Mouse (Mus musculus) lung, embryonic 14.5 days (tissue): ENCODE data around the gene Zfp865. TPM values are rescaled to one million over a fixed set of nuclear protein-coding genes. Genes with fewer than 3 reads are reported as not detected.
"Not testable (repeated sequence)": the region's sequence is repeated elsewhere in the genome, so short reads cannot be mapped to it uniquely, and the experiment has no call there.

ENCODE experiments used
- ATAC-seq: fragments of 200-750 bp; cut with Nextera tagmentation; 2 replicates; pipeline ENCODE4 v1.8.0; 2017; ENCODE audit warnings: mild to moderate bottlenecking, moderate TSS enrichment, moderate library complexity; ENCODE audit not compliant: insufficient read depth
- DNase-seq: peaks from one replicate; pipeline ENCODE4 v3.0.0-alpha.2; 2015
- H3K27ac ChIP-seq: fragments of 300-500 bp; sonication (generic); 2 replicates; pipeline ENCODE4 v1.5.1; 2014; ENCODE audit warnings: low read depth, mild to moderate bottlenecking, moderate library complexity
- H3K27me3 ChIP-seq: fragments of 300-500 bp; sonication (generic); 2 replicates; pipeline ENCODE4 v1.6.1; 2014; ENCODE audit warnings: low read length, control low read depth; ENCODE audit not compliant: insufficient read depth
- H3K36me3 ChIP-seq: fragments of 300-500 bp; sonication (generic); 2 replicates; pipeline ENCODE4 v1.6.1; 2014; ENCODE audit warnings: control low read depth; ENCODE audit not compliant: insufficient read depth
- H3K4me1 ChIP-seq: fragments of 300-500 bp; sonication (generic); 2 replicates; pipeline ENCODE4 v1.6.1; 2014; ENCODE audit warnings: antibody characterized with exemption, control low read depth; ENCODE audit not compliant: insufficient read depth
- H3K4me2 ChIP-seq: fragments of 300-500 bp; sonication (generic); 2 replicates; pipeline ENCODE4 v1.6.1; 2014; ENCODE audit warnings: mild to moderate bottlenecking
- H3K4me3 ChIP-seq: fragments of 300-500 bp; sonication (generic); 2 replicates; pipeline ENCODE4 v1.5.1; 2014; ENCODE audit warnings: low read depth, low read length
- H3K9ac ChIP-seq: fragments of 300-500 bp; sonication (generic); 2 replicates; pipeline ENCODE4 v1.6.1; 2014
- H3K9me3 ChIP-seq: fragments of 300-500 bp; sonication (generic); 2 replicates; pipeline ENCODE4 v1.6.1; 2016; ENCODE audit warnings: low read depth, low read length, control low read depth
- CTCF ChIP-seq: IDR thresholded peaks from 2 replicates; pipeline ENCODE4 v1.5.1; 2016; ENCODE audit warnings: antibody characterized with exemption, low read depth
- WGBS: fragments of 180-500 bp; shearing (Covaris S2); extraction: QIAGEN DNeasy Blood & Tissue Kit; methylation state at CpG from one replicate; pipeline ENCODE4 v1.1.7; 2014; 5-methylcytosine and 5-hydroxymethylcytosine counted together
- polyA plus RNA-seq: library from polyadenylated mRNA; unstranded; fragments of >200 nt; fragmentation: Nextera tagmentation; extraction: Ambion mirVana; gene quantifications from 2 replicates; pipeline ENCODE4 v1.2.1, GENCODE M21; 2014

Gene Zfp865
- polyA plus RNA-seq, 1 experiment from 2014 or later, result 7.4 TPM

DNA sequence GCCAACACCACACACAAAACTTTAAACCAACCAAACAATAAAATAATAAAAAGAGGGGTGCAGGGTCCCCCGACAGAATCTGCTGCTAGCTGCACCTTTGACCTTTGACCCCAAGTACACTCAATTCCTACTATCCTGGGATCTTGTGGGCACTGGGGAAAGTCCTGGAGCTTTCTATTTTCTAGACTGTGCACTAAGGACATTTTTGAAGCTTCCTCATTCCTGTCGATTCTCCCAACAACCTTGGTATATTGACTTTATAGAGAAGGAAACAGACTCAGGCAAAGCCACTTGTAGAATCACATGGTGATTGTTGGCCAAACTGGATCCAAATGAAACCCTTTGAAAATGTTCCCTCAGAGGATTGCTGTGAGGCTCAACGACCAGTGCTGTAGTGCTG is 4.1 kb upstream of the Zfp865 start:
- TF ChIP-seq CTCF, result no peak
- H3K4me2 ChIP-seq, result peak overlapping the region; percentile 66
- H3K4me3 ChIP-seq, result peak overlapping the region; percentile 62
- peak overlapping the region; percentile 67 for H3K9ac ChIP-seq
- H3K27ac ChIP-seq, result peak overlapping the region; percentile 97
- no peaks in the 10 kb centered on the region for H3K27me3 ChIP-seq
- ATAC-seq (no peak), DNase-seq (peak; percentile 24)
- peaks cover 19% of the 10 kb centered on the region for H3K36me3 ChIP-seq
- H3K4me1 ChIP-seq, result no peaks in the 10 kb centered on the region
- H3K9me3 ChIP-seq, result no peaks in the 10 kb centered on the region
- 46% methylated on average over 3 of the region's 3 CpGs for WGBS

DNA sequence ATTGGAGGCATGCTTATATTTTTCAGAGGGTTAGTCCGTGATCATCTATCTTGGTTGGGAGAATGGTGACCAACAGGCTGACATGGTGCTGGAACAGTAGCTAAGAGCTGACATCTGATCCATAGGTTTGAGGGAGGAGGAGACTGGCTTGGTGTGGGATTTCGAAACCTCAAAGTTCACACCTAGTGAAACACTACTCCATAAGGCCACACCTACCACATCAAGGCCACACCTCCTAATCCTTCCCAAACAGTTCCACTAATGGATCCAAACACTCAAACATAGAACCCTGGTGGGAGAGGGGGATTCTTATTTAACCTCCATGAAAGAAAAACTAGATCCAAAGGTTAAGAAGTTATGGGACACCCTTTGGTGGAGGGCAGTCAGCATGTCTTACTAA is 3.3 kb upstream of the Zfp865 start:
- Histone ChIP-seq H3K27me3 (no peaks in the 10 kb centered on the region), H3K4me2 (no peak overlapping the region), H3K9me3 (no peaks in the 10 kb centered on the region), H3K27ac (no peak overlapping the region), H3K4me1 (no peaks in the 10 kb centered on the region), H3K4me3 (no peak overlapping the region), H3K9ac (no peak overlapping the region), H3K36me3 (peaks cover 15% of the 10 kb centered on the region)
- DNase-seq (no peak), ATAC-seq (no peak)
- no peak for TF ChIP-seq CTCF
- 85% methylated on average over 2 of the region's 2 CpGs for WGBS

DNA sequence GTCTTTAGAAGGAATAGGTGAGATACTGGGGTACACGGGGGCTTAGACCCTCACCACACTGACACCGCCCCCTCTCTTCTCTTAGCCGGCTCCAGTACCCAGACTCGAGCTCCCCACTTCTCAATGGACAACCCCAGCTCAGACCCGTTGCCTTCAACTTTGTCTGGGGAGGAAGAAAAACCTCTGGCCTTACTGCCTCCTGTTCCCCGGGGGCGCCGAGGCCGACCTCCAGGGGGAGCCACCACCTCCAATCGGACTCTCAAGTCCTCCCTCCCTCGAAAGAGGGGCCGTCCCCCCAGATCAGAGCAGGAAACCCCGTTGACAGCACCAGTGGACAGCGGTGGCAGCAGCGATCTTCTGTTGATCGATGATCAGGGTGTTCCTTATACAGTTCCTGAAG is 2.8 kb upstream of the Zfp865 start:
- Histone ChIP-seq H3K9ac (no peak overlapping the region), H3K4me2 (no peak overlapping the region), H3K27ac (no peak overlapping the region), H3K4me1 (no peaks in the 10 kb centered on the region), H3K27me3 (no peaks in the 10 kb centered on the region), H3K4me3 (no peak overlapping the region), H3K36me3 (peaks cover 16% of the 10 kb centered on the region), H3K9me3 (no peaks in the 10 kb centered on the region)
- WGBS, result 93% methylated on average over 16 of the region's 16 CpGs
- TF ChIP-seq CTCF, result no peak
- no peak for DNase-seq
- no peak for ATAC-seq

DNA sequence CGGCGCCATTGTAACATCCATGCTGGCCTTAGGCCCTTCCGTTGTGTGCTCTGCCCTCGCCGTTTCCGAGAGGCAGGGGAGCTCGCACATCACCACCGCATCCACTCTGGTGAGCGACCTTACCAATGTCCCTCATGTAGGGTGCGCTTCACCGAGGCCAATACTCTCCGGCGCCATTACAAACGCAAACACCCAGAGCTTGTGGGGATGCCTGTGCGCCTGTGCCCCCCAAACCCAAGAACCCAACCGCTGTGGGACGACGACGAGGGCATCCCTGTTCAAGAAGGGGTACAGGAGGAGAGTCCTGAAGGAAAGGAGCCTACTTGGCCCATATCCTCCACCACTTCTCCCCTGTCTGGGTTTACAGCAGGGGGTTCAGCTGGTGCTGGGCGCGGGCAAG is 2.2 kb upstream of the Zfp865 start:
- no peak overlapping the region for H3K9ac ChIP-seq
- no peak overlapping the region for H3K27ac ChIP-seq
- no peaks in the 10 kb centered on the region for H3K4me1 ChIP-seq
- H3K36me3 ChIP-seq, result peaks cover 16% of the 10 kb centered on the region
- no peak for ATAC-seq
- no peak overlapping the region for H3K4me2 ChIP-seq
- H3K4me3 ChIP-seq, result no peak overlapping the region
- no peak for DNase-seq
- 95% methylated on average over 21 of the region's 21 CpGs for WGBS
- H3K27me3 ChIP-seq, result no peaks in the 10 kb centered on the region
- no peaks in the 10 kb centered on the region for H3K9me3 ChIP-seq
- TF ChIP-seq CTCF, result no peak

DNA sequence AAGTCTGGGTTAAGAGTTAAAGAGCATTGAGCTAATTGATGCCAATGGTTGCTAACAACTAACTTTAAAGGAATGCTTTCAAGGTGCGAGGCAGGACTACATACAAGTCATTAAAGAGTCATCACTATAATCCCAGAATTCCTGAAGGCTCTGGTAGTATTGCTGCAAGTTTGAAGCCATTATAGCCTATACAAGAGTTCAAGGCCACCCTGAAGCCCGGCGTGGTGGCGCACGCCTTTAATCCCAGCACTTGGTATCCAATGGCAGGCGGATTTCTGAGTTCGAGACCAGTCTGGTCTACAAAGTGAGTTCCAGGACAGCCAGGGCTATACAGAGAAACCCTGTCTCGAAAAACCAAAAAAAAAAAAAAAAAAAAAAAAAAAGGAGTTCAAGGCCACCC is 600 bp upstream of the Zfp865 start:
- Histone ChIP-seq H3K9ac (peak overlapping the region; percentile 92), H3K27ac (peak overlapping the region; percentile 96), H3K4me2 (peak overlapping the region; percentile 70), H3K4me3 (peak overlapping the region; percentile 73), H3K36me3 (peaks cover 32% of the 10 kb centered on the region)
- peak; percentile 18 for DNase-seq
- ATAC-seq, H3K4me1 ChIP-seq, H3K9me3 ChIP-seq, H3K27me3 ChIP-seq: not testable (repeated sequence)
- 28% methylated on average over 8 of the region's 8 CpGs for WGBS

DNA sequence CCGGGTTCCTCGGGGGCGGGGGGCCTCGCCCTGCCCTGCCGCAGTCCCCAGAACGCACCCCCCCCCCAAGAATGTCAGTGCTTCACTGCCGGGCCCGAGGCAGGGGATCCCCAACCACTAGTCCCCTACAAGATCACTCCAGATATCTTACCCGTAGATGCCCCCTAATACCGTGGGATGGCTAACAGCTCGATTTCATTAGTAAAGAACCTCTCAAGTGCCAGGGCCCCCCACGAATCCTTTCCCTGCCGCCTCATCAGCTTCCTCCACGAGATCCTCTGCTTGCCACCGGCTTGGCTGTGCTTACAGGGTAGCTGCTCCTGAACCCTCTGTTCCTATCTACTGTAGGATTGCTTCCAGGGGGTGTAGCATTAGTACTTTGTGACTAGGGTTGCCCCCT is 509 bp downstream of the Zfp865 start:
- Histone ChIP-seq H3K36me3 (peaks cover 40% of the 10 kb centered on the region), H3K27ac (peak overlapping the region; percentile 96), H3K4me3 (peak overlapping the region; percentile 73), H3K4me2 (peak overlapping the region; percentile 70), H3K9ac (peak overlapping the region; percentile 92), H3K9me3 (no peaks in the 10 kb centered on the region), H3K4me1 (no peaks in the 10 kb centered on the region), H3K27me3 (no peaks in the 10 kb centered on the region)
- ATAC-seq (peak; percentile 47; the same call in 1 of the 2 replicates), DNase-seq (peak; percentile 39)
- under 1% methylated on average over 14 of the region's 15 CpGs for WGBS
- no peak for TF ChIP-seq CTCF

DNA sequence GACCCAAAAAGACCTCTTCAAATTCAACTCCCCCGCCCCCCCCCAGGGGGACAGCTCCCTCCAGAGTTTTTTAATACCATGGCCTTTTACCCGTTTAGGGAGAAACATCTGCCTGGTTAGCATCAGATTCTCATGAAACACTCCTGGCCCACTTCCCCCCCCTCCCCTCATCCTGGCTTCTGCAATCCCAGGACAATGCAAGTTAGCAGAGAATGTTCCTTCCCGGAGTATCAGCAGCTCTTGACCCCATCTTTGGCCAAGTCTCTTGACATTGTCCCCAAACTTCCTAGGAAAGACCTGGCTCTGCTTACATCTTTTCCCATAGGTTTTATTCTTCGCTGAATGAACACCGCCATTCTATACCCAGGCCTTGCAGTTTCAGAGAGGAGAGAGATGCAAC is 1.0 kb downstream of the Zfp865 start:
- DNase-seq (no peak), ATAC-seq (no peak)
- Histone ChIP-seq H3K4me2 (peak overlapping the region; percentile 70), H3K4me1 (no peaks in the 10 kb centered on the region), H3K27me3 (no peaks in the 10 kb centered on the region), H3K9me3 (no peaks in the 10 kb centered on the region), H3K9ac (peak overlapping the region; percentile 92), H3K27ac (0 out of 2 replicates have a peak overlapping the region, but pooled peaks have one; percentile 96), H3K4me3 (peak overlapping the region; percentile 73), H3K36me3 (peaks cover 45% of the 10 kb centered on the region)
- WGBS, result 45% methylated on average over 5 of the region's 5 CpGs
- TF ChIP-seq CTCF, result no peak

DNA sequence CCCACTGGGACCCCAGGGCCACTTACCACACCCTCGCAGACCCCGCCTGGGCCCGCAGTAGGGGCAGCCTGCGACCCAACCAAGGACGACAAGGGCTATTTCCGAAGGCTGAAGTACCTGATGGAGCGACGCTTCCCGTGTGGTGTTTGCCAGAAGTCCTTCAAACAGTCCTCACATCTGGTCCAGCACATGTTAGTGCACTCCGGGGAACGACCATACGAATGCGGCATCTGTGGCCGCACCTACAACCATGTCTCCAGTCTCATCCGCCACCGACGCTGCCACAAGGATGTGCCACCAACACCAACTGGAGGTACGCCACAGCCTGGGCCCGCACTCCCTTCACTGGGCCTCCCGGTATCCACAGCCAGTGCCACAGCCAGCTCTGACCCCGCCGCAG is 9.4 kb downstream of the Zfp865 start:
- Histone ChIP-seq H3K27me3 (no peaks in the 10 kb centered on the region), H3K9ac (no peak overlapping the region), H3K9me3 (peaks cover 40% of the 10 kb centered on the region), H3K4me2 (no peak overlapping the region), H3K27ac (no peak overlapping the region), H3K4me1 (no peaks in the 10 kb centered on the region), H3K4me3 (no peak overlapping the region), H3K36me3 (peaks cover 85% of the 10 kb centered on the region)
- DNase-seq (no peak), ATAC-seq (no peak)
- 94% methylated on average over 22 of the region's 22 CpGs for WGBS
- TF ChIP-seq CTCF, result no peak
